Mouse (Mus musculus): ENCODE data around the gene Lefty1. TPM values are rescaled to one million over a fixed set of nuclear protein-coding genes. Genes with fewer than 3 reads are reported as not detected.

Lefty1 gene
- polyA plus RNA-seq (2015; fragmentation: Nextera tagmentation; extraction: Ambion mirVana) = 0.23 and 1.1 TPM in 2 replicates

GRCm38 (mm10) chr1:180934467-180935419, at the start of gene Lefty1:
Gene Lefty1, plus strand, starts transcription at chr1:180935022.

GRCm38 (mm10) chr1:180892808-180893207, 42.0 kb upstream of the Lefty1 start, which contains the start of gene Lefty2:
Gene Lefty2, plus strand, starts transcription at chr1:180893108.

GRCm38 (mm10) chr1:180904039-180904814, 30.6 kb upstream of the Lefty1 start, which contains the start of gene Pycr2:
Gene Pycr2, plus strand, starts transcription at chr1:180904293.

GRCm38 (mm10) chr1:180942166-180943031, 7.6 kb downstream of the Lefty1 start, which contains the start of gene Tmem63a:
Gene Tmem63a, plus strand, starts transcription at chr1:180942344.

Other genes starting within 250 kb of the Lefty1 start
- not detected in 2 replicates for gene Mixl1, start 238.0 kb upstream of the Lefty1 start, polyA plus RNA-seq (2015; fragmentation: Nextera tagmentation; extraction: Ambion mirVana)
- gene Acbd3, start 209.0 kb upstream of the Lefty1 start, polyA plus RNA-seq (2015; fragmentation: Nextera tagmentation; extraction: Ambion mirVana) = 20.6 and 21.7 TPM in 2 replicates
- 1,707 and 1,709 TPM in 2 replicates for gene H3f3a, start 121.1 kb upstream of the Lefty1 start, polyA plus RNA-seq (2015; fragmentation: Nextera tagmentation; extraction: Ambion mirVana)
- 21.3 and 24.1 TPM in 2 replicates for gene Sde2, start 83.9 kb upstream of the Lefty1 start, polyA plus RNA-seq (2015; fragmentation: Nextera tagmentation; extraction: Ambion mirVana)
- gene Lefty2, start 41.9 kb upstream of the Lefty1 start, polyA plus RNA-seq (2015; fragmentation: Nextera tagmentation; extraction: Ambion mirVana) = 5.2 and 6.1 TPM in 2 replicates
- 62.8 and 68.7 TPM in 2 replicates for gene Pycr2, start 30.7 kb upstream of the Lefty1 start, polyA plus RNA-seq (2015; fragmentation: Nextera tagmentation; extraction: Ambion mirVana)
- gene Tmem63a, start 7.3 kb downstream of the Lefty1 start, polyA plus RNA-seq (2015; fragmentation: Nextera tagmentation; extraction: Ambion mirVana) = 3.5 and 3.6 TPM in 2 replicates
- gene Ephx1, start 85.9 kb downstream of the Lefty1 start, polyA plus RNA-seq (2015; fragmentation: Nextera tagmentation; extraction: Ambion mirVana) = 14.4 and 17.8 TPM in 2 replicates
- gene 9130409I23Rik, start 116.2 kb downstream of the Lefty1 start, polyA plus RNA-seq (2015; fragmentation: Nextera tagmentation; extraction: Ambion mirVana) = not detected in 2 replicates
- gene Nvl, start 209.2 kb downstream of the Lefty1 start, polyA plus RNA-seq (2015; fragmentation: Nextera tagmentation; extraction: Ambion mirVana) = 27.4 and 31.2 TPM in 2 replicates
- gene Cnih4, start 209.7 kb downstream of the Lefty1 start, polyA plus RNA-seq (2015; fragmentation: Nextera tagmentation; extraction: Ambion mirVana) = 60.3 and 60.9 TPM in 2 replicates